Mouse (Mus musculus) liver, embryonic 16.5 days (tissue): ENCODE measurements at regions not wholly inside any gene's neighbourhood (a gene's known extent, or its start where the extent isn't known, plus 50 kb on each side); places are given as distances from the start of the nearest gene placed in this dataset.

Experiments
- ATAC-seq: fragments of 200-750 bp; cut with Nextera tagmentation; 2 replicates; pipeline ENCODE4 v1.8.0; 2017; ENCODE audit warnings: low read depth, mild to moderate bottlenecking, moderate number of reproducible peaks, moderate library complexity
- H3K27ac ChIP-seq: fragments of 300-500 bp; sonication (generic); 2 replicates; pipeline ENCODE4 v1.5.1; 2014; ENCODE audit warnings: mild to moderate bottlenecking, low read length
- H3K27me3 ChIP-seq: fragments of 300-500 bp; sonication (generic); 2 replicates; pipeline ENCODE4 v1.6.1; 2014; ENCODE audit warnings: low read depth, low read length, mixed read lengths; ENCODE audit not compliant: control insufficient read depth, insufficient read depth
- H3K36me3 ChIP-seq: fragments of 300-500 bp; sonication (generic); 2 replicates; pipeline ENCODE4 v1.6.1; 2014; ENCODE audit warnings: mild to moderate bottlenecking; ENCODE audit not compliant: control insufficient read depth, insufficient read depth
- H3K4me1 ChIP-seq: fragments of 300-500 bp; sonication (generic); 2 replicates; pipeline ENCODE4 v1.6.1; 2014; ENCODE audit warnings: low read depth, low read length, mixed read lengths; ENCODE audit not compliant: control insufficient read depth
- H3K4me2 ChIP-seq: fragments of 300-500 bp; sonication (generic); 2 replicates; pipeline ENCODE4 v1.6.1; 2014; ENCODE audit warnings: low read depth, low read length, mixed read lengths
- H3K4me3 ChIP-seq: fragments of 300-500 bp; sonication (generic); 2 replicates; pipeline ENCODE4 v1.5.1; 2014; ENCODE audit warnings: low read depth, mild to moderate bottlenecking, low read length
- H3K9ac ChIP-seq: fragments of 300-500 bp; sonication (generic); 2 replicates; pipeline ENCODE4 v1.6.1; 2014; ENCODE audit warnings: low read depth, low read length
- H3K9me3 ChIP-seq: fragments of 300-500 bp; sonication (generic); replicated peaks from 2 replicates; pipeline ENCODE4 v1.6.1; 2016; ENCODE audit warnings: low read length; ENCODE audit not compliant: control insufficient read depth
- WGBS: fragments of 180-500 bp; shearing (Covaris S2); extraction: QIAGEN DNeasy Blood & Tissue Kit; methylation state at CpG from one replicate; pipeline ENCODE4 v1.1.7; 2014; ENCODE audit not compliant: insufficient replicate concordance; 5-methylcytosine and 5-hydroxymethylcytosine counted together

- H3K9me3 ChIP-seq = no peaks in the 10 kb centered on the region
- no peaks in the 10 kb centered on the region for H3K36me3 ChIP-seq
- no peak overlapping the region for H3K27ac ChIP-seq
- H3K4me2 ChIP-seq = no peak overlapping the region
- H3K9ac ChIP-seq = no peak overlapping the region
- no peaks in the 10 kb centered on the region for H3K27me3 ChIP-seq
- no peaks in the 10 kb centered on the region for H3K4me1 ChIP-seq
- no peak for ATAC-seq
- 33% methylated on average over 2 of the region's 2 CpGs for WGBS
- H3K4me3 ChIP-seq = no peak overlapping the region
These were observed 214.5 kb upstream of the Eci2 start for GRCm38 (mm10) chr13:35241443-35241842.

GRCm38 (mm10) chr13:35243946-35244345 is 217.1 kb upstream of the Eci2 start:
- no peak for ATAC-seq

DNA sequence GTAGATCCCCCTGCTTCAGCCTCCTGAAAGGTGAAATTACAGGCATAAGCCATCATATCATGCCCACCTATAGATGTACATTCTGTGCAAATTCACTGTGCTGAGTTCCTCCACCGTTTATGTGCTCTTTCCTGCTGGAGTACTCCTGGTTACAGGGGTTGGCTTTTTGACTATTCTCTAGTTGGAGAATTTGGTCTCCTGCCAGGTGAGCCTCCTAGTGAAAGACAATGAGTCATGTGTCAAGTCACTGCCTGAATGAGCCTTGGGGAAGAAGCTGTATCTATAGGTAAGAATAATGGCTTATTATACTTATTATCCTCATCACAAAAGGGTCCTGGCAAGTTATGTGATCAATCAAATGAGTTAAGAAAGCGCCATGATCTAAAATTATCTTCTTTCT is 230.5 kb upstream of the Eci2 start:
- no peak overlapping the region for H3K27ac ChIP-seq
- WGBS = 50% methylated on average over 2 of the region's 2 CpGs

More at GRCm38 (mm10) chr13:35243946-35244345, 217.1 kb upstream of the Eci2 start:
- H3K4me2 ChIP-seq = no peak overlapping the region
- H3K4me1 ChIP-seq = no peaks in the 10 kb centered on the region
- no peaks in the 10 kb centered on the region for H3K9me3 ChIP-seq
- no peak overlapping the region for H3K27ac ChIP-seq
- no peak overlapping the region for H3K4me3 ChIP-seq
- no peaks in the 10 kb centered on the region for H3K36me3 ChIP-seq
- H3K27me3 ChIP-seq = no peaks in the 10 kb centered on the region
- no peak overlapping the region for H3K9ac ChIP-seq

GRCm38 (mm10) chr13:35258720-35259119 is 231.8 kb upstream of the Eci2 start:
- Histone ChIP-seq H3K9me3 (no peaks in the 10 kb centered on the region), H3K9ac (no peak overlapping the region), H3K36me3 (no peaks in the 10 kb centered on the region), H3K4me3 (no peak overlapping the region), H3K4me2 (no peak overlapping the region), H3K4me1 (no peaks in the 10 kb centered on the region), H3K27me3 (no peaks in the 10 kb centered on the region), H3K27ac (no peak overlapping the region)
- 53% methylated on average over 1 of the region's 1 CpGs for WGBS
- no peak for ATAC-seq

More for the DNA sequence above, 230.5 kb upstream of the Eci2 start:
- ATAC-seq = no peak
- H3K4me2 ChIP-seq = no peak overlapping the region
- no peak overlapping the region for H3K4me3 ChIP-seq
- H3K36me3 ChIP-seq = no peaks in the 10 kb centered on the region
- no peaks in the 10 kb centered on the region for H3K9me3 ChIP-seq
- H3K27me3 ChIP-seq = no peaks in the 10 kb centered on the region
- no peaks in the 10 kb centered on the region for H3K4me1 ChIP-seq
- no peak overlapping the region for H3K9ac ChIP-seq

- Histone ChIP-seq H3K4me2 (no peak overlapping the region), H3K9ac (no peak overlapping the region), H3K27me3 (no peaks in the 10 kb centered on the region), H3K4me3 (no peak overlapping the region), H3K27ac (no peak overlapping the region), H3K9me3 (no peaks in the 10 kb centered on the region), H3K4me1 (no peaks in the 10 kb centered on the region), H3K36me3 (no peaks in the 10 kb centered on the region)
- WGBS = 67% methylated on average over 1 of the region's 1 CpGs
- no peak for ATAC-seq
These were observed 257.1 kb upstream of the Eci2 start for GRCm38 (mm10) chr13:35283959-35284358.

DNA sequence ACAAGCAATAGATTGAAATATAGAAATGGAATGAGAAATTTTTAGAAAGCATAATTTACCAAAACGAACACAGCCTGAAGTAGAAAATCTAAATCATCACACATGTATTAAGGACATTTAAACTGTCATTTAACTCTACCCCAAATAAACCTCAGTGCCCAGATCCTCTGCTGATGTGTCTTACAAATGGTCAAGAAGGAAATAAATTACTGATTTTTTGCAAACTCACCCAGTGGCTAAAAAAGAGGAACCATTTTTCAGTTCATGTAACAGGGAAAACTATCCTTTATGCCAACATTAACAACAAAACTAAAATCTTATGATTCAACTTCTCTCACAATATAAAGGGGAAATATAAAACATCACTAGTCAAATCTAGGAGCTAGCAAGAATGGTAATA is 275.2 kb upstream of the Eci2 start:
- Histone ChIP-seq H3K9ac (no peak overlapping the region), H3K9me3 (no peaks in the 10 kb centered on the region), H3K27ac (no peak overlapping the region), H3K4me2 (no peak overlapping the region), H3K4me1 (no peaks in the 10 kb centered on the region), H3K36me3 (no peaks in the 10 kb centered on the region), H3K27me3 (no peaks in the 10 kb centered on the region), H3K4me3 (no peak overlapping the region)
- WGBS = 26% methylated on average over 1 of the region's 1 CpGs
- ATAC-seq = no peak

GRCm38 (mm10) chr13:35316772-35317171 is 289.9 kb upstream of the Eci2 start:
- Histone ChIP-seq H3K9me3 (no peaks in the 10 kb centered on the region), H3K9ac (no peak overlapping the region), H3K27ac (no peak overlapping the region), H3K4me1 (no peaks in the 10 kb centered on the region), H3K4me3 (no peak overlapping the region), H3K27me3 (no peaks in the 10 kb centered on the region), H3K36me3 (no peaks in the 10 kb centered on the region), H3K4me2 (no peak overlapping the region)
- WGBS = 57% methylated on average over 1 of the region's 1 CpGs
- no peak for ATAC-seq

GRCm38 (mm10) chr13:35326682-35327242 is 299.9 kb upstream of the Eci2 start:
- no peaks in the 10 kb centered on the region for H3K36me3 ChIP-seq
- no peaks in the 10 kb centered on the region for H3K27me3 ChIP-seq
- WGBS = 47% methylated on average over 10 of the region's 10 CpGs
- no peak for ATAC-seq
- H3K27ac ChIP-seq = no peak overlapping the region
- H3K9me3 ChIP-seq = no peaks in the 10 kb centered on the region
- H3K4me1 ChIP-seq = no peaks in the 10 kb centered on the region
- H3K4me2 ChIP-seq = no peak overlapping the region
- H3K4me3 ChIP-seq = no peak overlapping the region
- H3K9ac ChIP-seq = no peak overlapping the region

DNA sequence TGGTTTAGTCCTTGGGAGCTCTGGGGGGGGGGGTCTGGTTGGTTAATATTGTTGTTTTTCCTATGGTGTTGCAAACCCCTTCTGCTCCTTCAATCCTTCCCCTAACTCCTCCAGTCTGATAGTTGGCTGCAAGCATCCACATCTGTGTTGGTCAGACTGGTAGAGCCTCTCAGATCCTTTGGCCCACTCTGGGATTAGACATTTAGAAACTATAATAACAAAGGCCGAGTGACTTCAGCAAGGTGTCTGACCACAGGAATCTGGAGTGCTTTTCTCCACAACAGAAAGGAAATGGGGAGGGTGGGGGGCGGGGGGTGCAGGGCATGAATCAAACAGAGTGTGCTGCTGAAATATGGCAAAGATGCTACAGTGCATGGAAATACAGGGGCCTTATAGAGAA is 301.4 kb upstream of the Eci2 start:
- Histone ChIP-seq H3K36me3 (no peaks in the 10 kb centered on the region), H3K9me3 (no peaks in the 10 kb centered on the region), H3K4me1 (no peaks in the 10 kb centered on the region), H3K27me3 (no peaks in the 10 kb centered on the region), H3K4me3 (no peak overlapping the region), H3K9ac (no peak overlapping the region), H3K27ac (no peak overlapping the region), H3K4me2 (no peak overlapping the region)
- WGBS = 40% methylated on average over 2 of the region's 2 CpGs
- no peak for ATAC-seq
